Mouse (Mus musculus): ENCODE measurements around the gene Polh. TPM values are rescaled to one million over a fixed set of nuclear protein-coding genes. Genes with fewer than 3 reads are reported as not detected.

The Polh gene
- polyA plus RNA-seq (2014; fragmentation: Nextera tagmentation; extraction: Ambion mirVana), result 10.4 and 10.7 TPM in 2 replicates

DNA sequence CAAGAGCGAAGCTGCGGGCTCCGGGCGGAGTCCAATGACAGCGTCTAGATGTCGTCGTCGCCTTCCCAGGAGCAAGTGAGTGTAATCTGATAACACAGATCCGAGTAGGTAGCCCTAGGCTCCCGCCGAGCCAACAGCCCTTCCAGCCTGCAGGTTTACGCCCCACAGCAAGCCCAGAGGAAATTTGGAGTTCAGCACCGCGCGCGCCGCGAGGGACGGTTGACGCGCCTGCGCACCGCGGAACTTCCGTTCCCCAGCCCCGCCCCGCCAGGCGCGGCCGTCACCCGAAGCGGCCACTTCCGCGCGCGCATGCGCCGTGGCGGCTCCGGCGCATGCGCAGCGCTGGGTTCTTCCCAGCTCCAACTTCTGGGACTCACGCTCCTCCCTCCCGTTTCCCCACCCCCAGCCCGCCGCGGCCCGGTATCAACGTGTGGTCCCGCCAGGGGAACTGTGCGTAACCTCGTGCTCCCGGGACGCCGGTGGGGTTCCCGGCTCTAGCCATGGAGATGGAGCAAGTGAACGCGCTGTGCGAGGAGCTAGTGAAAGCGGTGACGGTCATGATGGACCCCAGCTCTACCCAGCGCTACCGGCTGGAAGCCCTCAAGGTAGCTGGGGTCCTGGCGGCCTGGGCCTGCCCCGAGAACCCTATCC, at the start of gene Polh, which contains the start of gene Xpo5:
Gene Polh, minus strand, starts transcription at position 225 of the 651 bp plus-strand sequence.
Gene Xpo5, plus strand, starts transcription at position 362 of the 651 bp plus-strand sequence.
- H3K4me2 ChIP-seq (replicated peaks; ENCODE audit: low read depth, low read length), result peak within 1 kb of the TSS; percentile 54
- peak within 1 kb of the TSS; percentile 64 for H3K27ac ChIP-seq (ENCODE audit: low read depth, low read length)
- H3K9ac ChIP-seq (ENCODE audit: low read depth, low read length), result peak within 1 kb of the TSS; percentile 88
- no peaks in the 10 kb centered on the region for H3K9me3 ChIP-seq (ENCODE audit: control insufficient read depth, low read length)
- ATAC-seq (ENCODE audit: low FRiP score) (peak; percentile 94), DNase-seq (ENCODE audit: low spot score) (peak; percentile 99)
- H3K4me1 ChIP-seq (replicated peaks; ENCODE audit: control insufficient read depth, insufficient read depth, low read length), result no peaks in the 10 kb centered on the region
- WGBS, result under 1% methylated on average over 59 of the region's 66 CpGs
- H3K27me3 ChIP-seq (ENCODE audit: control insufficient read depth, insufficient read depth, low read length), result no peaks in the 10 kb centered on the region
- H3K4me3 ChIP-seq (ENCODE audit: low read depth, low read length), result peak within 1 kb of the TSS; percentile 93
- H3K36me3 ChIP-seq (ENCODE audit: control insufficient read depth, insufficient read depth, low read length), result peaks cover 5% of the 10 kb centered on the region; the same call in 1 of the 2 replicates

DNA sequence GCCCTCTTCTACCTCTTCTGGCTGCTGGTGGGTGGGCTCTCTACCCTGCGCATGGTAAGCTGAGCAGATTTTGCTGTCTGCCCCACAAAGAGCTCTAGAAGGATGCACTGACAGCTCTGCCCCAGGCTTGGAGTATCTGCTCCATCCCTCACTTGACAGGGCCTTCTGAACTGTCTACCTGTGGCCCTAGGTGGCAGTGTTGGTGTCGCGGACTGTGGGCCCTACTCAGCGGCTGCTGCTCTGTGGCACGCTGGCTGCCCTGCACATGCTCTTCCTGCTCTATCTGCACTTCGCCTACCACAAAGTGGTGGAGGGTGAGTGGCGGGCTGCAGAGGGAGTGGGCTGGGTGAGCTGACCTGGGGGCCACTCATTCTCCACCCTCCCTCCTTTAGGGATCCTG, 48.7 kb upstream of the Polh start:
- WGBS, result 81% methylated on average over 7 of the region's 7 CpGs
- Histone ChIP-seq H3K4me2 (replicated peaks; ENCODE audit: low read depth, low read length) (no peak overlapping the region), H3K27me3 (ENCODE audit: control insufficient read depth, insufficient read depth, low read length) (peaks cover 9% of the 10 kb centered on the region; the same call in 1 of the 2 replicates), H3K9ac (ENCODE audit: low read depth, low read length) (no peak overlapping the region), H3K9me3 (ENCODE audit: control insufficient read depth, low read length) (no peaks in the 10 kb centered on the region), H3K4me3 (ENCODE audit: low read depth, low read length) (no peak overlapping the region), H3K36me3 (ENCODE audit: control insufficient read depth, insufficient read depth, low read length) (peaks cover 7% of the 10 kb centered on the region; the same call in 1 of the 2 replicates), H3K4me1 (replicated peaks; ENCODE audit: control insufficient read depth, insufficient read depth, low read length) (peaks cover 16% of the 10 kb centered on the region), H3K27ac (ENCODE audit: low read depth, low read length) (no peak overlapping the region)
- ATAC-seq (ENCODE audit: low FRiP score) (no peak), DNase-seq (ENCODE audit: low spot score) (no peak)

DNA sequence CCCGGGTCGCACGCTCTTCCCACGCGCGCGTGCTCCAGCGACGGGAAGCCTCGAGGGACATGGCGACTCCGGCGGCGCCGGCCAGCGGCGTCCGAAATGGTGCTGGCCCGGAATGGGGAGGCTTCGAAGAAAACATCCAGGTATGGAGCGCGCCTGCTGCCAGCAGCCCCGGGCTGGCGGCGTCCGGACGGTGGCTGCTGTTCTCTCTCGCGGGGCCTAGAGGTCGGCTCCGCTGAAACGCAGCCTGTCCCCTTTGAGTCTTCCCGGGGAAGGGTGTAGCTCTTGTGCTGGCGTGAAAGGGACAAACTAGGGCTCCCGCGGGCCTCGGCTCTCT, 45.7 kb upstream of the Polh start:
- no peak for DNase-seq (ENCODE audit: low spot score)
- Histone ChIP-seq H3K9me3 (ENCODE audit: control insufficient read depth, low read length) (no peaks in the 10 kb centered on the region), H3K36me3 (ENCODE audit: control insufficient read depth, insufficient read depth, low read length) (peaks cover 25% of the 10 kb centered on the region), H3K4me2 (replicated peaks; ENCODE audit: low read depth, low read length) (peak overlapping the region; percentile 54), H3K27me3 (ENCODE audit: control insufficient read depth, insufficient read depth, low read length) (no peaks in the 10 kb centered on the region), H3K4me3 (ENCODE audit: low read depth, low read length) (peak overlapping the region; percentile 97), H3K9ac (ENCODE audit: low read depth, low read length) (peak overlapping the region; percentile 93), H3K27ac (ENCODE audit: low read depth, low read length) (0 out of 2 replicates have a peak overlapping the region, but pooled peaks have one; percentile 10), H3K4me1 (replicated peaks; ENCODE audit: control insufficient read depth, insufficient read depth, low read length) (peaks cover 8% of the 10 kb centered on the region)
- WGBS, result under 1% methylated on average over 37 of the region's 37 CpGs
- no peak for ATAC-seq (ENCODE audit: low FRiP score)

DNA sequence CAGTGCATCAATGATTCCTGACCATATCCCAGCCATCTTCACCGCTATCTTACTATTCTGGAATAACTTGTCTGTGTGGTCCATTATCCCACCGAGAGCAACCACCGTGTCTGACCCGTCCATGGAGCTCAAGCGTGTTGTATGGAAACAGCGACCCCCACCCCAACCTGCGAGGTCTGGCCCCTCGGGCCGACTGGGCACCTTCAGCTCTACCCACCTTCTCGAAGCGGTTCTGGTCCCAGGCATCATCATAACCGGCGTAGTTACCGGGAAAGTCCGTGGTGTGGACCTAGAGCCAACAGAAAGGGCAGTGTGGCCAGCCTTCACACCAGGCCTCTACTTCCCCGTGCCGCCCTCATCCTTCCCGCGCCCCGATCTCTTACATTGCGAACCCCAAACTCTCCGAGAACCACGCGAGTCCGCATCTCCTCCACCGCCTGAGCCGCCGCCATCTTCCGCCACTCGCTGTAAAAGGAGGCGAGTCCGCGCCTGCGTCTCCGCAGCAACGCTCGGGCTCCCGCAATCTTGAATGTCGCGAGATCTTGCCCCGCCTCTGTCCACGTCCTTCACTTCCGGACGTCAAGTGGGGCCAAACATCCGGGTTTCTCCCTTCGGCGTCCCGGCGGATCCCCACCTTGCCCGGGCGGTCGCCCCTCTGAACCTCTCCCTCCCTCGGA, 45.2 kb upstream of the Polh start, which contains the start of the genes Polr1c and Yipf3:
Gene Polr1c, minus strand, starts transcription at position 543 of the 677 bp plus-strand sequence.
Gene Yipf3, plus strand, starts transcription at position 569 of the 677 bp plus-strand sequence.
- no peaks in the 10 kb centered on the region for H3K27me3 ChIP-seq (ENCODE audit: control insufficient read depth, insufficient read depth, low read length)
- H3K27ac ChIP-seq (ENCODE audit: low read depth, low read length), result peak within 1 kb of the TSS; percentile 78
- H3K4me2 ChIP-seq (replicated peaks; ENCODE audit: low read depth, low read length), result peak within 1 kb of the TSS; percentile 58
- H3K9me3 ChIP-seq (ENCODE audit: control insufficient read depth, low read length), result no peaks in the 10 kb centered on the region
- peak; percentile 90 for ATAC-seq (ENCODE audit: low FRiP score)
- H3K36me3 ChIP-seq (ENCODE audit: control insufficient read depth, insufficient read depth, low read length), result peaks cover 26% of the 10 kb centered on the region
- peak; percentile 96 for DNase-seq (ENCODE audit: low spot score)
- H3K4me3 ChIP-seq (ENCODE audit: low read depth, low read length), result peak within 1 kb of the TSS; percentile 97
- H3K4me1 ChIP-seq (replicated peaks; ENCODE audit: control insufficient read depth, insufficient read depth, low read length), result peaks cover 7% of the 10 kb centered on the region
- H3K9ac ChIP-seq (ENCODE audit: low read depth, low read length), result peak within 1 kb of the TSS; percentile 93
- WGBS, result under 1% methylated on average over 53 of the region's 53 CpGs

- Histone ChIP-seq H3K27ac (ENCODE audit: low read depth, low read length) (no peak overlapping the region), H3K9me3 (ENCODE audit: control insufficient read depth, low read length) (no peaks in the 10 kb centered on the region), H3K4me1 (replicated peaks; ENCODE audit: control insufficient read depth, insufficient read depth, low read length) (peaks cover 7% of the 10 kb centered on the region), H3K4me2 (replicated peaks; ENCODE audit: low read depth, low read length) (no peak overlapping the region), H3K36me3 (ENCODE audit: control insufficient read depth, insufficient read depth, low read length) (peaks cover 29% of the 10 kb centered on the region), H3K9ac (ENCODE audit: low read depth, low read length) (no peak overlapping the region), H3K4me3 (ENCODE audit: low read depth, low read length) (no peak overlapping the region), H3K27me3 (ENCODE audit: control insufficient read depth, insufficient read depth, low read length) (no peaks in the 10 kb centered on the region)
- no peak for ATAC-seq (ENCODE audit: low FRiP score)
- peak; percentile 10 for DNase-seq (ENCODE audit: low spot score)
- 85% methylated on average over 10 of the region's 10 CpGs for WGBS
Measured at GRCm38 (mm10) chr17:46244579-46244978, 42.1 kb upstream of the Polh start.

DNA sequence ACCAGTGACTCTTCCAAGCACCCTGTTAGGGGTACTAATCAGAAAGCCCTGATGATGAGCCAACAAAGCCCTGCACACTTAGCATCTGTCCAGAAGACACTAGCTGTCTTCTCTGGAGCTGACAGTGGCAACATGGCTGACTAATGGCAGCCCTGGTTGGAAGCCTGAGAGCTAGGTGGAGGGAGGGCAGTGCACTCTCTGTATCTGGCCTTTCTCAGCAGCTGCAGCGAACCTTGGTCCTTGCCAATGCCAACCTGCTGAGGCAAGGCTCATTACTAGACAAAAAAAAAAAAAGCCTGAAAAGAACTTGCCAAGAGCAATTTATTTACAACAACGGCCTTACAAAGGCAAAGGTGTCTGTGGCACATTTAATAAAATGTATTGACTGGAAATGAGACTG, 41.2 kb upstream of the Polh start:
- no peak overlapping the region for H3K9ac ChIP-seq (ENCODE audit: low read depth, low read length)
- DNase-seq (ENCODE audit: low spot score) (no peak), ATAC-seq (ENCODE audit: low FRiP score) (no peak)
- WGBS, result 89% methylated on average over 2 of the region's 2 CpGs
- H3K36me3 ChIP-seq (ENCODE audit: control insufficient read depth, insufficient read depth, low read length), result peaks cover 29% of the 10 kb centered on the region
- no peak overlapping the region for H3K27ac ChIP-seq (ENCODE audit: low read depth, low read length)
- no peak overlapping the region for H3K4me3 ChIP-seq (ENCODE audit: low read depth, low read length)
- no peaks in the 10 kb centered on the region for H3K27me3 ChIP-seq (ENCODE audit: control insufficient read depth, insufficient read depth, low read length)
- H3K9me3 ChIP-seq (ENCODE audit: control insufficient read depth, low read length), result no peaks in the 10 kb centered on the region
- H3K4me1 ChIP-seq (replicated peaks; ENCODE audit: control insufficient read depth, insufficient read depth, low read length), result peaks cover 5% of the 10 kb centered on the region
- H3K4me2 ChIP-seq (replicated peaks; ENCODE audit: low read depth, low read length), result no peak overlapping the region

- Histone ChIP-seq H3K36me3 (ENCODE audit: control insufficient read depth, insufficient read depth, low read length) (peaks cover 29% of the 10 kb centered on the region), H3K4me2 (replicated peaks; ENCODE audit: low read depth, low read length) (no peak overlapping the region), H3K27ac (ENCODE audit: low read depth, low read length) (no peak overlapping the region), H3K4me1 (replicated peaks; ENCODE audit: control insufficient read depth, insufficient read depth, low read length) (peaks cover 3% of the 10 kb centered on the region), H3K9ac (ENCODE audit: low read depth, low read length) (no peak overlapping the region), H3K4me3 (ENCODE audit: low read depth, low read length) (no peak overlapping the region), H3K9me3 (ENCODE audit: control insufficient read depth, low read length) (no peaks in the 10 kb centered on the region), H3K27me3 (ENCODE audit: control insufficient read depth, insufficient read depth, low read length) (no peaks in the 10 kb centered on the region)
- DNase-seq (ENCODE audit: low spot score) (no peak), ATAC-seq (ENCODE audit: low FRiP score) (no peak)
- 87% methylated on average over 4 of the region's 4 CpGs for WGBS
Measured at GRCm38 (mm10) chr17:46242993-46243392, 40.5 kb upstream of the Polh start.

GRCm38 (mm10) chr17:46242274-46242673, 39.8 kb upstream of the Polh start:
- Histone ChIP-seq H3K27me3 (ENCODE audit: control insufficient read depth, insufficient read depth, low read length) (no peaks in the 10 kb centered on the region), H3K27ac (ENCODE audit: low read depth, low read length) (no peak overlapping the region), H3K4me1 (replicated peaks; ENCODE audit: control insufficient read depth, insufficient read depth, low read length) (peaks cover 3% of the 10 kb centered on the region), H3K4me2 (replicated peaks; ENCODE audit: low read depth, low read length) (no peak overlapping the region), H3K4me3 (ENCODE audit: low read depth, low read length) (no peak overlapping the region), H3K9me3 (ENCODE audit: control insufficient read depth, low read length) (no peaks in the 10 kb centered on the region), H3K36me3 (ENCODE audit: control insufficient read depth, insufficient read depth, low read length) (peaks cover 33% of the 10 kb centered on the region), H3K9ac (ENCODE audit: low read depth, low read length) (no peak overlapping the region)
- DNase-seq (ENCODE audit: low spot score) (no peak), ATAC-seq (ENCODE audit: low FRiP score) (no peak)
- WGBS, result 89% methylated on average over 13 of the region's 13 CpGs

All from hindbrain, embryonic 11.5 days (tissue).